Mouse (Mus musculus): Measurements from ENCODE around the gene Kel. TPM values are rescaled to one million over a fixed set of nuclear protein-coding genes. Genes with fewer than 3 reads are reported as not detected.

Kel gene
- total RNA-seq (2021) = not detected

- no peak for DNase-seq
Observed at GRCm38 (mm10) chr6:41704123-41704522, at the start of gene Kel. TSS of gene Kel (minus strand) at chr6:41704339.

- DNase-seq = no peak
Observed at GRCm38 (mm10) chr6:41744664-41745392, 40.7 kb upstream of the Kel start.

DNA sequence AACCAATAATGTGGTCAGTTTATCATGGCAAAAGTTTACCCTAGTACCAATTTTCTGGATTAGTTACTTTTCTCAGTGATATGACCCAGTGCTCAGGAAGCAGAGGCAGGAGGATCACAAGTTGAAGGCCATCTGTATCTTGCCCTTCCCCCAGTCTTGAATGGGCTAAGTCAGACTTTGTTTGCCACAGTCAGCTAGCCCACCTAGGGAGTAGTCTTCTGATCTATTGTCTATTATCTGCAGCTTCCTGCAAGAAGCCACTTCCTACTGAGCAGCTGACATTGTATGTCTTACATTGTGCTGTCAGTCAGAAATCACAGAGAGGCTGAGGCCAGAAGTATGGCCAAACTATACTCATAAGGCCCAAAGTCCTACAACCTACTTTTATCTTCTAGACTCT is 37.0 kb upstream of the Kel start:
- no peak for DNase-seq

GRCm38 (mm10) chr6:41734719-41735470 is 30.8 kb upstream of the Kel start:
- no peak for DNase-seq

DNA sequence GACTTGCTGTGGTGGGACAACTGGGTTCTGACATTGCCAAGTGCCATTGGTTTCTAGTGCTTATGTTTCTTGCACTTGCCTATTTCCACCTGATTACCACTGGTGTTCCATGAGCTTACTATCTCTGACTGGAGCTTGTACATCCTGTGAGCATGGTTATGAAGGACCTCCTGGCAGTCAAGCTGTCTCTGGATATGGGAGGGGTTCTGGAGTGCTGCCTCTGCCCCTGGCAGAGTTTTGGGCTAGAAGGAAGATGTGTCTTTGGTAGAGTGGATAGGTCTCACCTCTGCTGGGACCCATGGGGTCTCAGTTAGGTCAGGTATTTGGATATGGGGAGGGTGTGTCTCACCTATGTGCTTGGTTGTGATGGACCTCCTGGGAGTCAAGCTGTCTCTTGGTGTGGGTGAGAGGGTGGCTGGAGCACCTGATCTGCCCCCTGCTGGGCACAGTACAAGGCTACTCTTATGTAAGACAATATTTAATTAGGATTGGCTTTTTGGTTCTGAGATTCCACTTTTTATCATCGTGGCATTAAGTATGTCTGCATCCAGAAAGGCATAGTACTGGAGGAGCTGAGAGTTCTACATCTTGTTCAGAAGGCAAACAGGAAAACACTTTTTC is 24.0 kb upstream of the Kel start:
- no peak for DNase-seq

- DNase-seq = no peak
Observed at GRCm38 (mm10) chr6:41721430-41721829, 17.3 kb upstream of the Kel start.

GRCm38 (mm10) chr6:41710281-41710680 is 6.1 kb upstream of the Kel start:
- no peak for DNase-seq

DNA sequence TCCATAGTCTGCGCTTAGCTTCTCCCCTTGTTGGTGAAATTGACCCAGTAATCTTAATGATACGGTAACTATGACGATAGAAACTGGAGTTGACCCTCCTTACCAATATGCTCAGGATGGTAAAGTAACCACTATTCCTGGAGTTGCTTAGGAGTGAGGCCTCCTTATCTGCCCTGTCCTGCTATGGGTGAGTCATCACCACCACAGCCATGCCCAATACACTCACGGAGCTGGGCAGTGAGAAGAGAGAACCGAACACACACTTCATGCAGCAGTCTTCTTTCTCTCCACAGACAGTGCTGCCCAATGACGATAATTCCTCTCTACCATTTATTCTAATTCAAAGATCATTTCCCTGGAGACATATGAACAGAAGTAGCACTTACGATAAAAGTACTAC is 2.1 kb upstream of the Kel start:
- no peak for DNase-seq

- DNase-seq = no peak
Observed at GRCm38 (mm10) chr6:41702928-41703327, 1.2 kb downstream of the Kel start.

DNA sequence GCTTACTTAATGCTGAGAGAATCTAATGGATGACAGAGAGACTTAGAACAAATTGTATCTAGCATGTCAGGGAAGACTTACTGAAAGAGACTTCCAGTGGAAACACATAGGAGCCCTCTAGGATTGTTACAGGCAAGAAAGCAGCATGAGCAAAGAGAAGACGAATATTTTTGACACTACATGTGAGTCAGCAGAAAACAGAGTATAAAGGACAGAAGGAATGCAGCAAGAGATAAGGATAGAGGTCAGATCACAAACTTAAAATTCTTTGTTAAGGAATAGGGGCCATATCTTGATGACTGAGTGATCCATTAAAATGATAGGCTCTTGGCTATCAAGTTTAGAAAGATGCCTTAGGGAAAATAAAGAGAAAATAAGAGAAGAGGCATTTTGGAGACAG is 2.9 kb downstream of the Kel start:
- no peak for DNase-seq

GRCm38 (mm10) chr6:41694407-41694806 is 9.7 kb downstream of the Kel start:
- no peak for DNase-seq

DNA sequence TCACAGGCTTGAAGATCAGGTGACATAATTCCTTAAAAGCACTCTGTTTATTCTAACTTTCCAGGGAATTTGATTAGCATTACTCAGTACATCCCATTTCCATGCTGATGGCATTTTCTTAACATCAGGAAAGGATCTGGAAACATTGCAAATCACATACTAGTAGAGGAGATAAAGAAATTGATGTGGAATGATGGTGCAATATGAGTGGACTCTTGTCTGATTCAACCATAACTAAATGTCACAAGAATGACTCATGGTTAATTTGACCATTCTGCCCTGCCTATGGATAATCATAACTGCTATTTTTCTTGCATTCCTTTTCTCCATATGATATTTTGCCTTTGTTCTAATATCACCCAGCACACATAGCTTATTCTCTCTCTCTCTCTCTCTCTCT is 11.9 kb downstream of the Kel start:
- no peak for DNase-seq

- no peak for DNase-seq
Observed at GRCm38 (mm10) chr6:41685596-41685995, 18.5 kb downstream of the Kel start.

- DNase-seq = no peak
Observed at GRCm38 (mm10) chr6:41684911-41685310, 19.2 kb downstream of the Kel start.

DNA sequence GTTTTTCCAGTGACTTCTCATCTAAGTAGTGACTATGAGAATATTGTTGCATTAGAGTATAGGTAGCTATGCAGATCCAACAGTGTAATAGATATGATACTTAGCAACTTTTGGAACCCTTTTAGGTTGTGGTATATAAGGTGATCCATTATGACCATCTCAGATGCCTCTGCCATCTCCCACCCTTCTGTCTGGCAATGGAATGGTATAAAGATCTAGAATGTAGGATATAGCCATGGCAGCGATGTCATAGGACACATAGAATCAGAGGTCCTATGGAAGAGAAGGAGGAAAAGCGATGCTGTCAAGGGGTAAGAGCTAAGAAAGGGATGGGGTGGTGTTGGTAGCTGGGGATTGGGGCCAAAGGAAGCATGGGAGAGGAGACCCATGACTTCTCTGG is 20.0 kb downstream of the Kel start, which contains the start of gene Llcfc1:
Gene Llcfc1, plus strand, starts transcription at position 301 of the 400 bp plus-strand sequence.
- no peak for DNase-seq

GRCm38 (mm10) chr6:41681656-41682055 is 22.5 kb downstream of the Kel start:
- DNase-seq = no peak

- no peak for DNase-seq
Observed at GRCm38 (mm10) chr6:41680669-41681068, 23.5 kb downstream of the Kel start, which contains the start of gene Trpv5. TSS of gene Trpv5 (minus strand) at chr6:41680769.

- DNase-seq = no peak
Observed at GRCm38 (mm10) chr6:41676530-41676929, 27.6 kb downstream of the Kel start.

- no peak for DNase-seq
Observed at GRCm38 (mm10) chr6:41662320-41662719, 41.8 kb downstream of the Kel start.

DNA sequence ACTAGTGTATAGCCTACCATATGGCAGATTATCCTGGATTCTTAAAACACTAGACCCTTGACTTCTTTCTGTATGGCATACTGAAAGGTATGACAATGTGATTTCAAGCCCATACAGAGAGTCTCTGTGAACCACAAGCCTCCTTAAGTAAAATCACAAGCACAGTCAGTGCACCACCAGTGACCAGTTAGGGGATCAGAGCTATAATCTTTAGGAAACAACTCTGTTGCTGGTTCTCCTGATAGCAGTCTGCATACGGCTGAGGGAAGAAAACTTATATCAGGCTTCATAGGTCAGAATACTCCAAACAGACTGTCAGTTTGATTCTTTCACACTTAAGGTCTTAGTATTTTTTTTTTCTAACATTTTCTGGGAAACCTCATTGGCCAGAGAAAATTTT is 45.7 kb downstream of the Kel start:
- no peak for DNase-seq

GRCm38 (mm10) chr6:41654648-41655047 is 49.5 kb downstream of the Kel start:
- no peak for DNase-seq

GRCm38 (mm10) chr6:41653173-41653572 is 51.0 kb downstream of the Kel start:
- DNase-seq = no peak

DNA sequence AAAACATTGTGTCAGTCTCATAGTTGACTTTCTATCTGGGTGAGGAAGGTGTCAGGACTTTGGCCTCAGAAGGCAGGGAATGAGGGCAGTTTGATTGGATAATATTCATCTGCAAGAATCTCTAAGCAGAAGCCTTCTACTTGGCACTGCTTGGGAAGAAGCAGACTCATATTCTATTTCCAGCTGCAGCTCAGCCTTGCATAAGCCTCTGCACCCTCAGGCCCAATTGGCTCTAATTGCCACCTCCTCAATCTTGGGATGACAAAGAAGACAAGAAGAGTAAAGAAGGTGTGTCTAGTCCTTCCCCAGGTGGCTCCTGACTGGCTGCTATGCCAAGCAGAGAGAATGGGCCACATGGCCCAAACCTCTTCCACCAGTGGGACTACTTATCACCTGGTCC is 57.5 kb downstream of the Kel start:
- DNase-seq = no peak

GRCm38 (mm10) chr6:41646220-41646619 is 57.9 kb downstream of the Kel start:
- DNase-seq = no peak

All from layer of hippocampus, postnatal 36 days (tissue).